Mouse (Mus musculus): ENCODE measurements around the gene Sema3g. TPM values are rescaled to one million over a fixed set of nuclear protein-coding genes. Genes with fewer than 3 reads are reported as not detected.

The Sema3g gene
- polyA plus RNA-seq, 1 experiment from 2014 or later: 0.03 TPM

- Histone ChIP-seq H3K9ac (ENCODE audit: low read depth, low read length) (no peak overlapping the region), H3K27ac (ENCODE audit: low read depth, low read length) (no peak overlapping the region), H3K4me2 (no peak overlapping the region), H3K4me1 (ENCODE audit: control insufficient read depth, insufficient read depth, low read length) (peaks cover 9% of the 10 kb centered on the region; the same call in 1 of the 2 replicates), H3K9me3 (replicated peaks; ENCODE audit: control insufficient read depth, low read length) (no peaks in the 10 kb centered on the region), H3K27me3 (ENCODE audit: control insufficient read depth, insufficient read depth, low read length) (peaks cover 5% of the 10 kb centered on the region; the same call in 1 of the 2 replicates), H3K4me3 (ENCODE audit: low read depth, low read length) (no peak overlapping the region), H3K36me3 (ENCODE audit: control insufficient read depth, insufficient read depth, low read length) (no peaks in the 10 kb centered on the region)
- no peak for ATAC-seq (replicated peaks; ENCODE audit: insufficient number of reproducible peaks, low FRiP score, low TSS enrichment)
- 17% methylated on average over 7 of the region's 7 CpGs for WGBS (ENCODE audit: insufficient replicate concordance)
Observed at GRCm38 (mm10) chr14:31272164-31272563, 54.5 kb downstream of the Sema3g start.

Other genes with a start within 250 kb of the Sema3g start
- gene Glt8d1, start 216.5 kb upstream of the Sema3g start, polyA plus RNA-seq (2014; fragmentation: Nextera tagmentation; extraction: Ambion mirVana): 49.4 and 55.1 TPM in 2 replicates
- 319 and 321 TPM in 2 replicates for gene Spcs1, start 216.2 kb upstream of the Sema3g start, polyA plus RNA-seq (2014; fragmentation: Nextera tagmentation; extraction: Ambion mirVana)
- 80.6 and 93.6 TPM in 2 replicates for gene Pbrm1, start 198.7 kb upstream of the Sema3g start, polyA plus RNA-seq (2014; fragmentation: Nextera tagmentation; extraction: Ambion mirVana)
- 76.2 and 88.7 TPM in 2 replicates for gene Gnl3, start 198.7 kb upstream of the Sema3g start, polyA plus RNA-seq (2014; fragmentation: Nextera tagmentation; extraction: Ambion mirVana)
- gene Smim4, start 88.9 kb upstream of the Sema3g start, polyA plus RNA-seq (2014; fragmentation: Nextera tagmentation; extraction: Ambion mirVana): 64.5 and 70.0 TPM in 2 replicates
- 342 and 344 TPM in 2 replicates for gene Nt5dc2, start 86.8 kb upstream of the Sema3g start, polyA plus RNA-seq (2014; fragmentation: Nextera tagmentation; extraction: Ambion mirVana)
- 35.9 and 40.4 TPM in 2 replicates for gene Stab1, start 49.2 kb upstream of the Sema3g start, polyA plus RNA-seq (2014; fragmentation: Nextera tagmentation; extraction: Ambion mirVana)
- 3,123 and 3,177 TPM in 2 replicates for gene Tnnc1, start 9.5 kb upstream of the Sema3g start, polyA plus RNA-seq (2014; fragmentation: Nextera tagmentation; extraction: Ambion mirVana)
- gene Nisch, start 914 bp upstream of the Sema3g start, polyA plus RNA-seq (2014; fragmentation: Nextera tagmentation; extraction: Ambion mirVana): 286 and 325 TPM in 2 replicates
- gene Phf7, start 33.5 kb downstream of the Sema3g start, polyA plus RNA-seq (2014; fragmentation: Nextera tagmentation; extraction: Ambion mirVana): 7.4 and 8.7 TPM in 2 replicates
- gene Bap1, start 33.6 kb downstream of the Sema3g start, polyA plus RNA-seq (2014; fragmentation: Nextera tagmentation; extraction: Ambion mirVana): 52.5 and 57.8 TPM in 2 replicates
- 1.5 TPM in 2 replicates for gene Dnah1, start 106.0 kb downstream of the Sema3g start, polyA plus RNA-seq (2014; fragmentation: Nextera tagmentation; extraction: Ambion mirVana)
- gene Capn7, start 118.8 kb downstream of the Sema3g start, polyA plus RNA-seq (2014; fragmentation: Nextera tagmentation; extraction: Ambion mirVana): 35.4 and 42.2 TPM in 2 replicates
- gene Sh3bp5, start 218.2 kb downstream of the Sema3g start, polyA plus RNA-seq (2014; fragmentation: Nextera tagmentation; extraction: Ambion mirVana): 10.9 and 16.8 TPM in 2 replicates